Mouse (Mus musculus) limb, embryonic 13.5 days (tissue): ENCODE results near the gene Med17. TPM values are rescaled to one million over a fixed set of nuclear protein-coding genes. Genes with fewer than 3 reads are reported as not detected.

Experiments
- ATAC-seq: fragments of 200-750 bp; cut with Nextera tagmentation; 2 replicates; pipeline ENCODE4 v1.8.0; 2017; ENCODE audit warnings: low read depth, moderate number of reproducible peaks, moderate TSS enrichment; ENCODE audit not compliant: low FRiP score
- H3K27ac ChIP-seq: fragments of 300-500 bp; sonication (generic); 2 replicates; pipeline ENCODE4 v1.5.1; 2015; ENCODE audit warnings: inconsistent platforms, mild to moderate bottlenecking, moderate library complexity
- H3K27me3 ChIP-seq: fragments of 300-500 bp; sonication (generic); 2 replicates; pipeline ENCODE4 v1.6.1; 2015; ENCODE audit warnings: mild to moderate bottlenecking, inconsistent platforms
- H3K36me3 ChIP-seq: fragments of 300-500 bp; sonication (generic); 2 replicates; pipeline ENCODE4 v1.6.1; 2015; ENCODE audit warnings: inconsistent platforms, mild to moderate bottlenecking, moderate library complexity
- H3K4me1 ChIP-seq: fragments of 300-500 bp; sonication (generic); 2 replicates; pipeline ENCODE4 v1.6.1; 2015; ENCODE audit warnings: inconsistent platforms
- H3K4me2 ChIP-seq: fragments of 300-500 bp; sonication (generic); replicated peaks from 2 replicates; pipeline ENCODE4 v1.6.1; 2015; ENCODE audit warnings: inconsistent platforms, mild to moderate bottlenecking, moderate library complexity
- H3K4me3 ChIP-seq: fragments of 300-500 bp; sonication (generic); 2 replicates; pipeline ENCODE4 v1.5.1; 2015; ENCODE audit warnings: moderate library complexity, mild to moderate bottlenecking, inconsistent platforms
- H3K9ac ChIP-seq: fragments of 300-500 bp; sonication (generic); 2 replicates; pipeline ENCODE4 v1.6.1; 2015; ENCODE audit warnings: mild to moderate bottlenecking, inconsistent platforms
- H3K9me3 ChIP-seq: fragments of 300-500 bp; sonication (generic); 2 replicates; pipeline ENCODE4 v1.6.1; 2016; ENCODE audit warnings: inconsistent platforms
- WGBS: fragments of 180-500 bp; shearing (Covaris S2); methylation state at CpG from one replicate; pipeline ENCODE4 v1.1.7; 2015; 5-methylcytosine and 5-hydroxymethylcytosine counted together
- microRNA-seq: library from miRNA; unstranded; fragments of <30 nt; microRNA quantifications from one replicate; pipeline ENCODE4, GENCODE M21; 2016
- polyA plus RNA-seq: library from polyadenylated mRNA; unstranded; fragments of >200 nt; fragmentation: Nextera tagmentation; extraction: Ambion mirVana; gene quantifications from 2 replicates; pipeline ENCODE4 v1.2.1, GENCODE M21; 2015

The Med17 gene
- polyA plus RNA-seq, 1 experiment from 2014 or later, result 34.5 TPM

DNA sequence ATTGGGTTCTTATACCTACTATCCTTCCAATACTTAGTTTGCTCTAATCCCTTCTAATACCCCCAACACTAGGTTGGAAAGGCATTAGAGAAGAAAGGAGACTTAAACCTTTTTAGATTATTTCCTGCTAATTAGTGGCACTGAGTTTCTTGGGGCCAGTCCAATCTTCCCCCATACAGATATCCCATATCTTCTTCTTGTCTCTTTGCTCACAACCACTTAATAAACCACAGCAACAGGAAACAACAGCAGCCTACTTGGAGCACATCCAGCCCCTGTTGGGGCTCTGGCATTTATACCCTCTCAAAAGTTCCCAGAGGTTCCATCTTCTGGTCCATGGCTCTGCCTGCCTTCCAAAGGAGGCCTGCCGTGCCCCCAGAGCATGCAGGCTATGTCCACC, 66.0 kb downstream of the Med17 start:
- Histone ChIP-seq H3K27ac (no peak overlapping the region), H3K4me2 (no peak overlapping the region), H3K4me1 (no peaks in the 10 kb centered on the region), H3K36me3 (no peaks in the 10 kb centered on the region), H3K9me3 (no peaks in the 10 kb centered on the region), H3K27me3 (no peaks in the 10 kb centered on the region), H3K9ac (no peak overlapping the region), H3K4me3 (no peak overlapping the region)
- 52% methylated on average over 1 of the region's 1 CpGs for WGBS
- ATAC-seq, result no peak

- Histone ChIP-seq H3K27ac (no peak overlapping the region), H3K9ac (no peak overlapping the region), H3K27me3 (no peaks in the 10 kb centered on the region), H3K4me1 (no peaks in the 10 kb centered on the region), H3K4me2 (no peak overlapping the region), H3K36me3 (no peaks in the 10 kb centered on the region), H3K4me3 (no peak overlapping the region), H3K9me3 (no peaks in the 10 kb centered on the region)
- no peak for ATAC-seq
- WGBS, result 75% methylated on average over 3 of the region's 3 CpGs
These were observed 67.9 kb downstream of the Med17 start for GRCm38 (mm10) chr9:15211876-15212275.

Small RNA genes within 50 kb of the gene (microRNA-seq; reads per million reads assigned to microRNA genes)
- gene Gm49349 (not detected), gene mmu-mir-7650 (not detected)

Other genes starting within 250 kb of the Med17 start
- 46.2 and 49.8 TPM in 2 replicates for gene Panx1, start 234.5 kb downstream of the Med17 start, polyA plus RNA-seq
- not detected in 2 replicates for gene Hephl1, start 167.8 kb downstream of the Med17 start, polyA plus RNA-seq
- gene Vstm5, start 40.9 kb downstream of the Med17 start, polyA plus RNA-seq, result 4.1 and 4.2 TPM in 2 replicates
- 84.9 and 90.5 TPM in 2 replicates for gene Taf1d, start 26.3 kb upstream of the Med17 start, polyA plus RNA-seq
- 11.8 and 12.2 TPM in 2 replicates for gene 4931406C07Rik, start 26.5 kb upstream of the Med17 start, polyA plus RNA-seq
- 17.6 and 18.0 TPM in 2 replicates for gene Cep295, start 77.9 kb upstream of the Med17 start, polyA plus RNA-seq
- gene Smco4, start 213.5 kb upstream of the Med17 start, polyA plus RNA-seq, result 2.8 and 3.3 TPM in 2 replicates